Mouse (Mus musculus) forebrain, embryonic 16.5 days (tissue): ENCODE measurements around the gene Slc6a16. TPM values are rescaled to one million over a fixed set of nuclear protein-coding genes. Genes with fewer than 3 reads are reported as not detected.
A peak's percentile ranks its signal among the peaks of the same experiment; 100 is the strongest.
"Not testable (repeated sequence)": the region's sequence is repeated elsewhere in the genome, so short reads cannot be mapped to it uniquely, and the experiment has no call there.

ENCODE experiments used
- ATAC-seq: fragments of 200-750 bp; cut with Nextera tagmentation; 2 replicates; pipeline ENCODE4 v1.8.0; 2017; ENCODE audit warnings: mild to moderate bottlenecking, moderate library complexity
- H3K27ac ChIP-seq: fragments of 300-500 bp; sonication (generic); 2 replicates; pipeline ENCODE4 v1.5.1; 2014; ENCODE audit warnings: low read length, control low read depth
- H3K27me3 ChIP-seq: fragments of 300-500 bp; sonication (generic); replicated peaks from 2 replicates; pipeline ENCODE4 v1.6.1; 2014; ENCODE audit warnings: low read length; ENCODE audit not compliant: control insufficient read depth, insufficient read depth
- H3K36me3 ChIP-seq: fragments of 300-500 bp; sonication (generic); 2 replicates; pipeline ENCODE4 v1.6.1; 2014; ENCODE audit not compliant: control insufficient read depth, insufficient read depth
- H3K4me1 ChIP-seq: fragments of 300-500 bp; sonication (generic); replicated peaks from 2 replicates; pipeline ENCODE4 v1.6.1; 2014; ENCODE audit warnings: low read length; ENCODE audit not compliant: control insufficient read depth, insufficient read depth
- H3K4me2 ChIP-seq: fragments of 300-500 bp; sonication (generic); 2 replicates; pipeline ENCODE4 v1.6.1; 2014; ENCODE audit warnings: mild to moderate bottlenecking, low read length, control low read depth
- H3K4me3 ChIP-seq: fragments of 300-500 bp; sonication (generic); replicated peaks from 2 replicates; pipeline ENCODE4 v1.5.1; 2014; ENCODE audit warnings: mild to moderate bottlenecking, low read length, control low read depth
- H3K9ac ChIP-seq: fragments of 300-500 bp; sonication (generic); replicated peaks from 2 replicates; pipeline ENCODE4 v1.6.1; 2014; ENCODE audit warnings: low read depth, low read length, control low read depth
- H3K9me3 ChIP-seq: fragments of 300-500 bp; sonication (generic); 2 replicates; pipeline ENCODE4 v1.6.1; 2016; ENCODE audit warnings: low read length; ENCODE audit not compliant: control insufficient read depth
- WGBS: fragments of 180-500 bp; shearing (Covaris S2); extraction: QIAGEN DNeasy Blood & Tissue Kit; methylation state at CpG from one replicate; pipeline ENCODE4 v1.1.7; 2014; 5-methylcytosine and 5-hydroxymethylcytosine counted together
- polyA plus RNA-seq: library from polyadenylated mRNA; unstranded; fragments of >200 nt; fragmentation: Nextera tagmentation; extraction: Ambion mirVana; gene quantifications from 2 replicates; pipeline ENCODE4 v1.2.1, GENCODE M21; 2015

Gene Slc6a16
- polyA plus RNA-seq, 1 experiment from 2014 or later: 0.47 TPM

- no peak within 1 kb of the TSS for H3K4me2 ChIP-seq
- WGBS: 45% methylated on average over 20 of the region's 20 CpGs
Observed at GRCm38 (mm10) chr7:45238723-45239496, 2.0 kb upstream of the Slc6a16 start, which contains the start of gene Cd37. Gene Cd37, minus strand, starts transcription at chr7:45239115.

GRCm38 (mm10) chr7:45240109-45240508 is 776 bp upstream of the Slc6a16 start:
- peaks cover 11% of the 10 kb centered on the region for H3K4me1 ChIP-seq
- H3K36me3 ChIP-seq: no peaks in the 10 kb centered on the region
- H3K4me3 ChIP-seq: no peak overlapping the region
- H3K4me2 ChIP-seq: peak overlapping the region; percentile 80
- no peak overlapping the region for H3K9ac ChIP-seq
- H3K9me3 ChIP-seq: no peaks in the 10 kb centered on the region
- WGBS: 62% methylated on average over 7 of the region's 7 CpGs
- H3K27ac ChIP-seq: no peak overlapping the region
- peaks cover 18% of the 10 kb centered on the region for H3K27me3 ChIP-seq
- ATAC-seq: no peak

More at GRCm38 (mm10) chr7:45238723-45239496, 2.0 kb upstream of the Slc6a16 start, which contains the start of gene Cd37:
- Histone ChIP-seq H3K9ac (no peak within 1 kb of the TSS), H3K9me3 (no peaks in the 10 kb centered on the region), H3K27me3 (peaks cover 18% of the 10 kb centered on the region), H3K36me3 (no peaks in the 10 kb centered on the region), H3K27ac (no peak within 1 kb of the TSS), H3K4me3 (no peak within 1 kb of the TSS), H3K4me1 (peaks cover 23% of the 10 kb centered on the region)
- ATAC-seq: no peak

GRCm38 (mm10) chr7:45241389-45241749 is 484 bp downstream of the Slc6a16 start:
- Histone ChIP-seq H3K36me3 (no peaks in the 10 kb centered on the region), H3K9ac (no peak overlapping the region), H3K4me3 (peak overlapping the region; percentile 47), H3K4me1 (peaks cover 10% of the 10 kb centered on the region), H3K27ac (no peak overlapping the region), H3K27me3 (peaks cover 18% of the 10 kb centered on the region), H3K4me2 (peak overlapping the region; percentile 80), H3K9me3 (no peaks in the 10 kb centered on the region)
- no peak for ATAC-seq
- 79% methylated on average over 6 of the region's 6 CpGs for WGBS

GRCm38 (mm10) chr7:45247666-45248065 is 6.8 kb downstream of the Slc6a16 start:
- H3K4me1 ChIP-seq: no peaks in the 10 kb centered on the region
- ATAC-seq: no peak
- 38% methylated on average over 3 of the region's 3 CpGs for WGBS
- no peak overlapping the region for H3K9ac ChIP-seq
- no peak overlapping the region for H3K27ac ChIP-seq
- no peaks in the 10 kb centered on the region for H3K36me3 ChIP-seq
- H3K9me3 ChIP-seq: no peaks in the 10 kb centered on the region
- H3K4me3 ChIP-seq: no peak overlapping the region
- H3K4me2 ChIP-seq: no peak overlapping the region
- H3K27me3 ChIP-seq: no peaks in the 10 kb centered on the region

GRCm38 (mm10) chr7:45253806-45254205 is 12.9 kb downstream of the Slc6a16 start:
- ATAC-seq: no peak
- Histone ChIP-seq H3K27ac (no peak overlapping the region), H3K9ac (no peak overlapping the region), H3K27me3 (no peaks in the 10 kb centered on the region), H3K4me2 (no peak overlapping the region), H3K4me3 (no peak overlapping the region), H3K9me3 (no peaks in the 10 kb centered on the region), H3K36me3 (no peaks in the 10 kb centered on the region), H3K4me1 (no peaks in the 10 kb centered on the region)
- WGBS: 92% methylated on average over 8 of the region's 8 CpGs

- H3K9me3 ChIP-seq, H3K27me3 ChIP-seq, H3K4me1 ChIP-seq, H3K4me2 ChIP-seq, H3K9ac ChIP-seq, ATAC-seq, H3K27ac ChIP-seq, H3K4me3 ChIP-seq, H3K36me3 ChIP-seq: not testable (repeated sequence)
- WGBS: 86% methylated on average over 5 of the region's 7 CpGs
Observed at GRCm38 (mm10) chr7:45255822-45256221, 14.9 kb downstream of the Slc6a16 start.

- H3K27me3 ChIP-seq: no peaks in the 10 kb centered on the region
- no peaks in the 10 kb centered on the region for H3K36me3 ChIP-seq
- no peaks in the 10 kb centered on the region for H3K9me3 ChIP-seq
- no peak overlapping the region for H3K4me2 ChIP-seq
- 66% methylated on average over 11 of the region's 11 CpGs for WGBS
- no peak overlapping the region for H3K27ac ChIP-seq
- no peak overlapping the region for H3K4me3 ChIP-seq
- no peak overlapping the region for H3K9ac ChIP-seq
- no peak for ATAC-seq
- peaks cover 2% of the 10 kb centered on the region; the same call in 1 of the 2 replicates for H3K4me1 ChIP-seq
Observed at GRCm38 (mm10) chr7:45257063-45257840, 16.4 kb downstream of the Slc6a16 start.

- ATAC-seq: no peak
- no peak overlapping the region for H3K27ac ChIP-seq
- no peak overlapping the region for H3K9ac ChIP-seq
- no peaks in the 10 kb centered on the region for H3K9me3 ChIP-seq
- 86% methylated on average over 8 of the region's 8 CpGs for WGBS
- no peaks in the 10 kb centered on the region for H3K36me3 ChIP-seq
- no peak overlapping the region for H3K4me2 ChIP-seq
- no peak overlapping the region for H3K4me3 ChIP-seq
- H3K27me3 ChIP-seq: no peaks in the 10 kb centered on the region
- peaks cover 5% of the 10 kb centered on the region for H3K4me1 ChIP-seq
Observed at GRCm38 (mm10) chr7:45259281-45259680, 18.4 kb downstream of the Slc6a16 start.

GRCm38 (mm10) chr7:45262266-45262665 is 21.4 kb downstream of the Slc6a16 start:
- no peaks in the 10 kb centered on the region for H3K27me3 ChIP-seq
- no peaks in the 10 kb centered on the region for H3K36me3 ChIP-seq
- no peak overlapping the region for H3K4me2 ChIP-seq
- peaks cover 5% of the 10 kb centered on the region for H3K4me1 ChIP-seq
- H3K9ac ChIP-seq: no peak overlapping the region
- 49% methylated on average over 7 of the region's 7 CpGs for WGBS
- no peaks in the 10 kb centered on the region for H3K9me3 ChIP-seq
- H3K27ac ChIP-seq: no peak overlapping the region
- ATAC-seq: no peak
- H3K4me3 ChIP-seq: no peak overlapping the region
